Mouse (Mus musculus): Measurements from ENCODE around the gene Fam129b.

GRCm38 (mm10) chr2:32894097-32894496 lies 18.2 kb downstream of the Fam129b start:
- TF ChIP-seq HCFC1 (IDR thresholded peaks at IDR 0.05; ENCODE audit: borderline replicate concordance, insufficient read depth, low read length) (no peak), ZC3H11A (IDR thresholded peaks at IDR 0.05; ENCODE audit: borderline replicate concordance, low read depth, low read length) (no peak)
